Mouse (Mus musculus) gastrocnemius, postnatal 10 days (tissue): ENCODE measurements around the gene Ptbp1. TPM values are rescaled to one million over a fixed set of nuclear protein-coding genes. Genes with fewer than 3 reads are reported as not detected.
A peak's percentile ranks its signal among the peaks of the same experiment; 100 is the strongest.

Experiments
- DNase-seq: peaks from one replicate; pipeline ENCODE4 v3.0.0; 2021; ENCODE audit warnings: mixed read lengths
- total RNA-seq, 2 experiments: library from RNA; stranded (reverse); gene quantifications; 2 replicates each; pipeline ENCODE4 v1.2.3; 2021

The Ptbp1 gene
- total RNA-seq, 2 experiments from 2014 or later: 75.2 to 110 TPM

DNA sequence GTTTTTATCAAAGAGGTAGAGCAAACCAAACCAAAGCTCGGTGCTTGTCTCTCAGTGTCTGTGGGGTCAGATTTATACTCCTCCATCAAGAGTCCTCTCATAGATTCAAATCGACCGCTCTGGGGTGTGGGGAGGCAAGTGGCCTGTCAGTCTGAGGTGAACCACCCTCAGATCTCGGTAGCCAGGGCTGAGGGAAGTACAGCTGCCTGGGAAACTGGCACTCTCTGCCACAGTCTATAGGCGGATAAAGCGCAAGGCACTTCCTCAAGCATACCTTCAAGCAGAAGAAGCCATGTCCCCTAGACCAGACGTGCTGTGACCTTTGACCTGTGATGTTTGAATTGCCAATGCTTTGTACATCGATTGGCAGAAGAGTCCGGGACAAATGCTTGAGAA, 21.4 kb upstream of the Ptbp1 start:
- no peak for DNase-seq

DNA sequence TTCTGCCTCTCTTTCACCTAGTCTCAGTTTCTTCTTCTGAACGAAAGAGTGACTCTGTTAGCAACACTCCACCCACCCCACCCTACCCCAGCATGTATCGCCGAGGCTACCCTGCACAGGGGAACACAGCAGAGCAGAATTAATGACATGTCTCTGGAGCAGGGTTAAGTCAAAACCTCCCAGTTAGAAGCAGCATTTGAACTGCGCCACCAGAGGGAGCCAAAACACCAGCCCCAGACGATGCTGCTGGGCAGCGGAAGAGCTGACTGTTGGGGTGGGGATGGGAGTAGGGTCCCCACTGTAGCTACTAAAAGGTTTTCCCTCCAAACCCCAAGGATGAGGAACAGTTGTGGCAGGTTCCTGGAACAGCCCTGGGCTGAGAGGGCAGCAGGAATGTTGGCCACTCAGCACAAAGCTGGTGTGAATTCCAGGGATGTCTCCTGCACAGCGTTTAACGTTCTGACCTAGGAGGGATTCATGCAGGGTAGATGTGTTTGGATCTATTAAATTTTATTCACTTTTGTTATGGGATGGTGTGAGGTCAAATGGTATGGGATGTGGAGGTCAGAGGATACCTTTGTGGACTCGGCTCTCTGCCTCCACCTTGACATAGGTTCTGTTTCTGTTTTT, 19.3 kb upstream of the Ptbp1 start:
- peak; percentile 80 for DNase-seq

DNA sequence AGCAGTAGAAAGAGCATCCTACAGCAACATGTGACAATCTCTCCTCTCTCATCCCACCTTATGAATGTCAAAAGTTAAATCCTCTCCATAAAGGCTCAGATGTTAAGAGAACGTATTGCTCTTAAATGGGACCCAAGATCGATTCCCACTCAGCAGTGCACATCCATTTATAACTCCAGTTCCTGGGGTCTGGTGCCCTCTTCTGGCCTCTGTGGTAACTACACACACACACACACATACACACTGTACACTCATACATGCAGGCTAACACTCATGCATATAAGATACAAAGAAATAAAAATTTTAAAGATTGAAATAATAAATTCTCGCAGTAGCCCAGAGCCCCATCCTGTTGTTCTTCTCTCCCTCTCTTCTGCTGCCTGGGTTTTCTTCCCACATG, 17.3 kb upstream of the Ptbp1 start:
- no peak for DNase-seq

DNA sequence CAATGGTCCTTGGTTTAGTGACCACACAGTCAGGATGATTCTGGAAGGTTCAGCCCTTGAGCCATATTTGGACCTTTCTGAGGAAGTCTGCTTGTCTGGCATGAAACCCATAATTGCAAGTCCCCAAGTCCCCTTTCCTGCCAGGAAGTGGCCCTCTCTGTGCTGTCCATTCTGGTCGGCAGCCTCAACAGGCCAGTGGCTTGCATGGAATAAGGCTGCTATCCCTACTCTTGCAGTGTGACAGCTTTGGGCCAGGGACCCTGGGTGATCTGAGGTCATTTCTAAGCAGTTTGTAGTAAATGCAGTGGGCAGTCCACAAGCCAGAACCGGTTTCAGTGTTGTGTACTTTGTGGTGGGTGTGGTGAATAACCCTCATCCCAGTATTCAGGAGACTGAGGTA, 16.1 kb upstream of the Ptbp1 start:
- no peak for DNase-seq

DNA sequence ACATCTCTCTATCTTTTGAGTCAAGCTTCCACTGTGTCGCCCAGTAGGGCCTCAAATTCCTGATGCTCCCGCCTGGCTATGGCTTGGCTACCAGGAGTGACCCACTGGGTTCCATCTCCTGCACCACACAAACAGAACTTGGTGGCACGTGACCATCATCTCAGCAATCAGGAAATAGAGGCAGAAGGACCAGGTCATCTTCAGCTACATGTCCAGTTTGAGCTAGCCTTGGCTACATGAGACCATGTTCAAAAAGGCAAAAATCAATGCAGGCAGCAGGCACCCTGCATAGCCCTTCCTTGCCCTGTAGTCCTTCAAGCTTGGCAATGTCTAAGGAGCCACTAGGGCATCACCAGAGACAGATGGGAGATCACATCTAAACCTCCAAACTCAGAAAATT, 14.1 kb upstream of the Ptbp1 start:
- DNase-seq: no peak

DNA sequence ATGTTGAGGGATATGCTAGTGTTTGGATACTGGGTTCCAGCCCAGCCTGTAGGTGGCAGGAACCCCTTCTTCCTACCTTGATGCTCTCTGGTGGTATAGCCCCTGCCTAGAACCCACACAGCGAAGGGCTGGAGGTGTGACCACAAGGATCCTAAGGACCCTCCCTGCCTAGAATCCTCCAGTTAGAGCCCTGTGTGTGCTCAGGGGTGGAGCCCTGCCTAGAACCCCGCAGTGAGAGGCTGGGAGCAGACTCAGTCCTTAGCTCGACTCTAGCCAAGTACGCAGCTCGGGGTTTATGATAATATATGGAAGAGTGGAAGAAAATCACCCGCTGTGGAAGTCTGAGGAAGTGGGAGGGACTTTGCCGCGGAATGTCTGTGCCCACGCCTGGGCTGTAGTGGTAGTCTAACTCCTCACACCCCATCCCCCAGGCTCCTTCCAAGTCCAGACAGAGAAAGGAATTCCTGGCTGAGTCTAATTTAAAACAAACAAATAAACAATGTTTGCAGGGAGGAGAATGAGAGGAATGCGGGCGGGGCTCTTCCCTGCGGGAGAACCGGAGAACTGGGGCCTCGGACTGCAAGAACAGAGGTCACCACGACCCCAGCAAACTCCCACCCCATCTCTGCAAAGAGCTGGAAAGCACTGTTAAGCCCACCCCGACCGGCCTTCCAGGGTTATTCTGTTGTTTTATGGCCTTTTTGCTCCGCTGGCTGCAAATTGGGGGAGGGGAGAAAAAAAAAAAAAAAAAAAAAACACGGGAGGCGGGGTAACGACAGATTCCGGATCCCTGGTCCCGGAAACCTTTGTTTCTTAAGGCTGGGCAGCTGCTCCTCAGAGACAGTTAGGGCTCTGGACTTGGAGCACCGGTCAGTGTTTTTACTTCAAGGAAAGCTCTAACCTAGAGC, 13.3 kb upstream of the Ptbp1 start:
- peak; percentile 42 for DNase-seq

DNA sequence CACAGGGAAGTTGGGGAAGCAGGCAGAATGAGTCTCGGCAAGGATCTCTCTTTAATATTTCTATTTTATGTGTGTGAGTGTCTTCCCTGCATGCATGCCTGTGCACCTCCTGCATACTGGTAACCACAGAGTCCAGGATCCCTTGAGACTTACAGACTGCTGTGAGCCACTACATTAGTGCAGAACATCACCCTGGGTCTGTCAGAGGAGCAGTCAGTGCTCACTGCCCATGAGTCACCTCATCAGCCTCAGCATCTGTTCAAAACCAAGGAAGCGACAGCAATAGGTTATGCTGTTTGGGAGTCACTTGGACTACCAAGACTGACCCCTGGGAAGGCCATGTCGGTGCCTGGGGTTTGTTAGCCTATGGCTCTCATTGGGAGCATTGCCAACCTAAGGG, 11.9 kb upstream of the Ptbp1 start:
- no peak for DNase-seq

DNA sequence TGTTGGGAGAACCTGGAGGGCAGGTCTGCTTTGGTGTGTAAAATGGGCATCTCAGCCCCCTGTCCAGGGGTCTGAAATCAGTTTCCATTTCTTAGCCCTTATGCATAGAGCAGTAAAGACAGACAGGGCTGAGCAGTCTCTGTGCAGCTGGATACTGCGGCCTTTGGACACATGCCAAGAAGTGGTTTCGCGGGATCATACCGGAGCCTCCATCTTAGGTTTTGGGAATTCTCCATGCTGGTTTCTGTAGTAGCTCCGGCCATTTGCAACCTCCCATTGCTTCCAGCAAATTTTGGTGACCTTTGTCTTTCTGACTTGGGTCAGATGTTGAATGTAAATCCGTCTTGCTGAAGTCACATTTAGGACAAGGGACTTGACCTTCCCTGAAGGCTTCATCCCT, 10.8 kb upstream of the Ptbp1 start:
- no peak for DNase-seq

DNA sequence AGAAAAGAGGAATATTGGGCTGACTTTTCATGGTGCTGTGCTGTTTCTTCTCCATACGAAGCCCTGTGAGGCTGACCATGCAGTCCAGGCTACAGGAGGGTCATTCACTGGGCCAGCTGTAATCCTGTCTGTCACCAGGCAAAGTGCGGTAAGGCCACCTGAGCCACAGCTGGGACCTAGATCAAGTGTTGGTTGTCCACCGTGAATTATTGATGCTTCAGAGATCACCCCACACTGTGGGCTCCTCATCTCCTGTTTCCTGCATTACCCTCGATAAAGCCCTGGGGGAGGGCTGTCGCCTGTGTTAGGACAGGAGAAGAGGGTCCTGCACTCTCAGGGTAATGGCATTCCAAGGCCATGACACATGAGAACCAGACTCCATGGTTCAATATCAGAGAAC, 7.7 kb upstream of the Ptbp1 start:
- DNase-seq: no peak

DNA sequence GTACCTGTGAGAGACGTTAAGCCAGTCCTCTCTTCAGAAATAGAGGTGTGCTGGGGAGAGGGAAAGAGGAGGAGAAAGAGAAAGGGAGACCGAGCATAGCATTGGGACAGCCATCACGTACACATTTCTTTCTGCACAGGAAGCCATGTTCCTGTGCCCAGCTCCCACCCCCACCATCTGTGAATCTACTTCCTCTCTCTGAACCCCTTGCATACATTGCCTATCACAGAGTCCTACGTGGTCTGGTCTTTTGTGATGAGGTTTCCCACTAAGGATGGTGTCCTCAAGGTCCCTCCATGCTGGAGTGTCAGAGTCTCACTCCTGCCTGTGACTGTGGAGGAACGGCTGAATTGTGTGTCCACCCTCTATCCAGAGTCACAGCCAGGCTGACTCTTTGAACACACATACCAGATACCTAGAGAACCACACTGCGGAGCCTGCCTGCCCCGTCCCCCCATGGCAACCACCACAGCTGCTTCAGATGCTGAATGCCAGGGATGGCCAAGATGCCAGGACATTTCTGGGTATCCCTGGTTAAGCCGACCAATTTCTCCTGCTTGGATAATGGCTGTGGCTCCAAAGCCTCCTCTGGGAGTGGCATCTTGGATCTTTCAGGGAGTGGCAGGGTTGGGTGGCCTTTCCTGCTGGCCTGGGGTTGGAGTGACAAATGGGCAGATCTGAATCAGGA, 4.1 kb upstream of the Ptbp1 start:
- no peak for DNase-seq

DNA sequence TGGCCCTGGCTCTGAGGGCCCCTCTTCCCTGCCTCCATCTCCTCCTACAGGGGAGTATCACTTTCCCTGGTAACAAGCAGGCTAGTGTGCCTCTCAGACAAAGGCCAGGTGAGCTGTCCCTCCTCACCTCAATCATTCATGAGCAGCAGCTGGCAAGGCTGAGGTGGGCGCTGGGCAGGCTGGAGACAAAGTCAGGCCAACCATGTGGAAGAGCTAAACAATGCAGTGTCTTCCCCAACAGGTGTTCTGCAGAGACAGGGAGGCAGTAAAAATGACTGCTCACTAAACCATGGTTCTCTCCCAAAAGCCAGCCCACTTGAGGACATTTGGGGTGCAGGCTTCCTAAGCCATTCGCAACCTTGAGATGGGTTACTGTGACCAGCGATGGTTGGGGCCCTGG, 2.6 kb upstream of the Ptbp1 start:
- DNase-seq: no peak

DNA sequence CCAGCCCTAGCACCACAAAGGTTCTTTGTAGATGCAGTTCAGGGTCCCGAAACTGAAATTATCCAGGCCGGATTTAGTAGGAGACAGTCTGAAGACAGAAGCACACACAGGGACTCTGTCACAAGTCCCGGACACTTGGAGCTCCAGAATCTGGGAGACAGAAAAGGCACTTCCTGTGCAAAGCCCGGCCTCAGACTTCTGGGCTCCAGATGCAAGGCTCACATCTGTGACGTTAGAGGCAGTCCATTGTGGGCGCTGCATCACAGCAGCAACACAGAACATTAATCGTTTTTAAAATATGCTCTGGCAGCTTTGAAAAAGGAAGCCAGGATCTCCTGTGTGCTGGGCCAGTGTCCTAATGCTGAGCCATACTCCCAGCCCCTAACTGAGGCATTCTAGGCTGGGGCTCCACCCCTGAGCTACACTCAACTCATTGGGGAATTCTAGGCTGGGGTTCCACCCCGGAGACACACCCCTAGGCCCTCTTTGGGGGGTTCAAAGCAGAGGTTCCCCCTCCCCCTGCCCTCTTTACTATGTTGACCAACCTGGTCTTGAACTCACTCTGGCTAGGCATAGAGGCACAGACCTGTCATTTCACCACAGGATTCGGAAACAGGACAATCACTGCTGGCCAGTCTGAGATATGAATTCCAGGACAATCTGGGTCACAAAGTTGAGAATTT, 2.0 kb upstream of the Ptbp1 start:
- no peak for DNase-seq

DNA sequence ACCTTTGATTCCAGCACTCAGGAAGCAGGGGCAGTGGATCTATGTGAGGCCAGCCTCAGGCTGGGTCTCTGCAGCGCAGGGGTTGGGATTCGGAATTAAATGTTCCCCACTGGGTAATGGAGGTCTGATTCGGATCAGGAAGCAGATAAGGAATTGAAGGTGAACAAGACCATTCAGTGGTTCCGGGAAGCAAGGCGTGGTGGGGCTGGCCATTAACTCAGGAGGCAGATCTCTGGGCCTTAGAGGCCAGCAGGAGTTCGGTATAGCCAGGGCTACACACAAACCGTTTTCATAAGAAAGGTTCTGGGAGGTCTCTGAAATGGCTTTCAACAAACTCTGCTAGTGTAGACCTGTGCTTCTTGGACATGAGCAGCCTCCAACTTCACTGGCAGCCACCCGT, 1.4 kb upstream of the Ptbp1 start:
- DNase-seq: no peak

DNA sequence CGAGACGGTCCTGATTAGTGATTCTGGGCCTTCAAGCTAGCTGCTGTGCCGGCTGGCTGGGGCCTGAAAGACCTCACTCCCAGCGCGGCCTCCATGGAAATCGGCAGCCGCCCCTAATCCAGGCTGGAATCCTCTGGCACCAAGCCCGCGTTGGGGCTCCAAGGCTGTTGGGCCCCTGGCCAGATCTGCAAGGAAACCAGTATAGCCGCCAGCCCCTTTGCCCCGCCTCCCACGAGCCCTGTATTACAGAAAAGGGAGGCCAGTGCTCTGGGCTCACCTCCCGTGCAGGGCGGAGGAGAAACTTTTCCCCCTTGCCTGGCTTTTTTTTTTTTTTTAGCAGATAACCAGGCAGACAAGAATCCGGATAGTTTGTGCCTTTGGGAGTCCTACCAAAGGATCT, 835 bp upstream of the Ptbp1 start:
- peak; percentile 99 for DNase-seq

DNA sequence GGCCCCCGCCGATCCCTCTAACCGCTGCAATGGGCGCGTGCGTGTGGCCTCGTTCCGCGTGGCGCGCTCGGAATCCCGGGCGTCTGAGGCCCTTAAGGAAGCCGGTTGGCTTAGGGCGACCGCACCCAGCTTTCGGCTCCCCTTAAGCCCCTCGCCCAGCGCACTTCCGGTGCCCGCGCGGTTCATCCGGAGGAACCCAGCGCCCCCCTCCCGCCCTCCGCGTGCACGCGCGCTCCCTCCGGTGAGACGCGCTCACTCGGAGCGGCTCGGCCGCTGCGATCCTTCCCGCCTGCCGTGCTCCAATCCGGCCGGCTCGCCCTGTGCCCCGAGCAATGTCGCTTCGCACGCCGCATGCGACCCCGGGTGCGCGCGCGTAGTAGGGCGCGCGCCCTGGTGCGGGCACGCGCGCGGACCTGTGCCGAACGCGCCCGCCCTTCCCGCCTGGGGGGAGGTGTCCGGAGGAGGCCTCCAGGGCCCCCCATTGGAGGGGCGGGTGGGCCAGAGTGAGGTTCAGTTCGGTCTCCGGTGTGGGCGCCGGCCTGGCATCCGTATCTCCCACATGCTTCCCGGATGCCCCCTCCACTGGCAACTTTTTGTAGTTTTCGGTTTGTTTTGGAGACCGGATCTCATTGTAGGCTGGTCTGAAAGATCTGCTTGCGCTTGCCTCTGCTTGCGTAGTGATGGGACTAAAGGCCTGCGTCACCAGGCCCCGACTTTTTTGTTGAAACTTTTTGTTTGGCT, 744 bp downstream of the Ptbp1 start:
- peak; percentile 77 for DNase-seq

DNA sequence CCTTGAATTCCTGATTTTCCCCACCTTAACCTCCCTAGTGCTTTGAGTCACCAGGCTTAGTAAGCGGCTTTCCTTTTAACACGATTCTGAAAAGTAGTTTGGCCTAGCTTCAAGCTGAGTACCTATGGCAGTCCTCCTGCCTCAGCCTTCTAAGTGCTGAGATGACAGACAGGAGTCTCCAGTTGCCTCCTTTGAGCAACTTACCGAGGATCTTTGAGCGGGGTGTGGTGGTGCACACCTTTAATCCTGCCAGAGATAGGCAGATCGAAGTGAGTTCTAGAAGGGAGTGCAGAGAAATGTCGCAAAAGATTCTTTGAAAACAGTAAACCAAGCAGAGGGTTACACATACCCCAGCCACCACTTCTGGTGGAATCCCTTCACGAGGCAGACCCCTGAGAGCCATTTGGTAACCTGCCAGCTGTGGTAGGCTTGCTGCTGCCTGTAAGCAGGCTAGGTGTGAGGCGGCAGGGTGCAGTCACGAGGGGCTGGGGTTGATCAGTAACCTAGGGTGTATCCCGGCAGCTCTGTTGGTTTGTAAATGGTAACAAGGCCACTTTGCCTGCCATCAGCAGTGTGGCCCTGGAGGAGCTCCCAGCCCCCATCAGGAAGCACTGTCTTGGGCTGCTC, 1.4 kb downstream of the Ptbp1 start:
- DNase-seq: peak; percentile 33

DNA sequence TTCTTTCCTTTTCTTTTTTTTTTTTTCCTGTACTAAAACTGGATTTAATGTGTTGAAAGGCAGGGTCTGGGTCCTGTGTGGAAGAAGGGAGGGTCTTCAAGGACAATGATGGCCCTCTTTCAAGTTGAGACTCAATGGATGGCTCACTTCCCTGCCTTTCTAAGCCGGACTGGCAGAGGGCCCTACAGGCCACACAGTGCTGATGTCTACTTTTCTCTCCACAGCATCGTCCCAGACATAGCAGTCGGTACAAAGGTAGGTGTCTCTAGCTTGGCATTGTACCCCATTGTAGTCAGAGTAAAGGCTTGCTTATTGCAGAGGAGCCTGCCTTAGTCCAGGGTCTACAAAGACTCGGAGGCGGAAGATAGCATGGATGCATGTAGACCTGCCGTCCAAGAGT, 2.1 kb downstream of the Ptbp1 start:
- no peak for DNase-seq

DNA sequence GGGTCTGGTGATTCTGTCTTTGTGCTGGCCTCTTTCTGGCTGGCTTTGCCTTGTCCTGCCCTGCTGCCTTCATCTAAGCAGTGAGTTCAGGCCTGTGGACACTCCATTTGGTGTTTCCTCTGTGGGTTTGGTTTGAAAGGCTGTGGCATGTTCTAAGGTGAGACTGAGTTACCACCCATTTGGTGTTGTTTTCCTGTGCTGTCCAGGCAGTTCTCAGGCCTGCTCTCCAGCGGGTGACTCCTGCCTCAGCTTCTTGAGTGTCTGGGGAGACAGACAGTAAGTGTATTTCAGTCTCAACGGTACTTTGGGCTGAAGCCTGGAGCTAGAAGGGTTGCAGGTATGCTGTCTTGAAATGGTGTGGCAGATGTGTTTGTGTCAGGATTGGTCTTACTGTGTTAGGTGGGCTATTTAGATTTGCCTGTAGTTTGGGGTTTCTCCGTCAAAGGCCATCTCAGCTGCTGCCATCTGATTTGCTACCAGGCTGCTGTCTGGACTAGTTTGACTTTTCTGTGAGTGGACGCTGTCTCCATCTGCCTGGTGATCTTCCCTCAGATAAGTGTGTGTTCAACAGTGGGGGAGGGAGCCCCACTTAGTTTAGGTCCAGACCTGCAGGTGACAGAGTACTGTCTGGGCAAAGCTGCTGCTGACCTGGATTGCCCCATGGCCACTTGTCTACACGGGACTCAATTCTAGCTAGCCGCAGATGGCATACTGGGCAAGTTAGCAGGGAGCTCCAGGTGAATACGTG, 2.7 kb downstream of the Ptbp1 start:
- no peak for DNase-seq

DNA sequence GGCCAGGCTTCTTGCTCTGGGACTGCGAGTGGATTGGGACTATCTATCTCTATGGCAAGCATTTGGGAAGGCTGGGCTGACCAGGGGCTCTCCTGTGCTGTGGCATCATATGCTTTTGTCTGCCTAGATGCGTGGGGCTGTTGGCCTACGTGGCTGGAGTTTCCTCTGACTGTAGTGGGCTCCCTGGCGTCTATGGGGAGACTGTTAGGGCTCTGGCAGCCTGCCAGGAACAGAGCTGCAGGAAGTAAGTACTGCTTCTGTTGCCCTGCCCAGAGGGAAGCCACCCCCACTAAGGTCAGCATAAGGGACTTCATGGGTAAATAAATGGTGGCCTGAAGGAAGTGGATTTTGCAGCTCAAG, 3.2 kb downstream of the Ptbp1 start:
- DNase-seq: peak; percentile 65

DNA sequence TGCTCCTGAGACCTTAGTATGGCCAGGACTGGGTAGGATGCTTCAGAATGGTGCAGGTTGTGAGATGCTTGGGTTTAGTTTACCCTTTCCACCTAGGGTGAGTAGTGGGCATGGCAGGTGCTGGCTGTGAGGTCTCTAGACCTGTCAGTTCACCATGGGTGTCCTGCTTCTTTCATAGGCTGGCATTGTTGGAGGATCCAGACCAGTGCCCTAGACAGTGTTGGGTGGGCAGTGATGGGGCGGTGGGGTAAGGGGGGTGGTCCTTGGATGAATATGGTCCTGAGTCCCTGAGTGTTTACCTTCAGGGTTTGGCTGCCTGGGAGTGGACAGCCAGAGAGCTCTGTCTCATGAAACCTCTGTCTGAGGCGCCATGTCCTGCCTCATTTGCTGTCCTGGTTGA, 3.7 kb downstream of the Ptbp1 start:
- no peak for DNase-seq
